Mouse (Mus musculus) lung, adult 2 months (tissue): ENCODE results near the gene Rhox2c.
"Not testable (repeated sequence)": the region's sequence is repeated elsewhere in the genome, so short reads cannot be mapped to it uniquely, and the experiment has no call there.

Source experiments
- CTCF ChIP-seq: fragments of 200-500 bp; IDR thresholded peaks from 2 replicates; pipeline ENCODE4 v1.5.1; 2011; ENCODE audit warnings: mild to moderate bottlenecking, low read length, control low read depth; ENCODE audit not compliant: insufficient read depth
- POLR2A ChIP-seq: fragments of 200-500 bp; IDR thresholded peaks from 2 replicates; pipeline ENCODE4 v1.6.1; 2011; ENCODE audit warnings: low read depth, mild to moderate bottlenecking, control low read depth, low read length, borderline replicate concordance; ENCODE audit errors: extremely low read depth

DNA sequence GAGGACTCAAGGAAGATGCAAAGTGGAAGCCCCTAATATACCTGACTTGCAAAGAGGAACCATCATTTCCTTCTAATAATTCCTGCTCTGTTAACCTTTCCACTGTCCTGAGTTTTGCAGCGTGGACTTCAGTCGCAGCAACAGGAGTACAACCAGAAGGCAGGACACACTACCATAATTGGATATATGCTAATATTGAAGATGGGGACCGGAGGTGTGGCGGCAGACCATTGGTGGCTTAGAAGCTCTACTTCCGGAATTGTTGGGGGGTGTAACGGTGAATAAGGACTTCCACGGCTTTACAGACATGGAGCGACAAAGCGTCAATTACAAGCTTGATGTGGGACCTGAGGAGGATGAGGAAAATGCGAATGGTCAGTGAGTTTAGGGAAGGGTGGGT lies at the start of gene Rhox2c:
- TF ChIP-seq CTCF, POLR2A: not testable (repeated sequence)
